Mouse (Mus musculus) MEL (cell line): ENCODE measurements around the gene Tsen54.

Experiments
- CTCF ChIP-seq, 3 experiments: IDR thresholded peaks in 2 of 3; conservative IDR thresholded peaks in 1 of 3; 2 replicates each; pipeline ENCODE4 v1.5.1; 2011 to 2012; ENCODE audit warnings: low read length in 3 of 3, low read depth in 2 of 3, mild to moderate bottlenecking in 2 of 3, improper control_type of control experiment in 1 of 3, inconsistent platforms in 1 of 3, mixed read lengths in 1 of 3, moderate library complexity in 1 of 3; ENCODE audit not compliant: control insufficient read depth in 1 of 3, insufficient read depth in 1 of 3, poor library complexity in 1 of 3, severe bottlenecking in 1 of 3
- POLR2A ChIP-seq, 2 experiments: IDR thresholded peaks; 2 replicates each; pipeline ENCODE4 v1.6.1; 2011 to 2012; ENCODE audit warnings: low read length in 2 of 2, mild to moderate bottlenecking in 2 of 2, control low read depth in 1 of 2, improper control_type of control experiment in 1 of 2, low read depth in 1 of 2, moderate library complexity in 1 of 2; ENCODE audit not compliant: control insufficient read depth in 1 of 2, insufficient read depth in 1 of 2, poor library complexity in 1 of 2

- TF ChIP-seq CTCF (IDR thresholded peaks at IDR 0.05 in 2 of 3, conservative IDR thresholded peaks at IDR 0.05 in 1 of 3; ENCODE audit: control insufficient read depth in 1 of 3, insufficient read depth in 1 of 3, low read depth in 2 of 3, low read length in 3 of 3, poor library complexity in 1 of 3, severe bottlenecking in 1 of 3) = no peak
- no peak for TF ChIP-seq POLR2A (IDR thresholded peaks at IDR 0.05; ENCODE audit: control insufficient read depth in 1 of 2, insufficient read depth in 1 of 2, low read depth in 1 of 2, low read length in 2 of 2, poor library complexity in 1 of 2)
Measured at GRCm38 (mm10) chr11:115854674-115855073, 40.1 kb downstream of the Tsen54 start.
